ENCODE assay signal across 10 mouse cellular contexts in genomic region chr5:92843850-92844785, GRCm38 (mm10).
DNase-seq lines count a peak whose midpoint lies in the region; ATAC-seq lines count a peak whose summit lies in the region.
"Had no signal": no experiment of that assay in that cellular context is flagged by ENCODE, and none has a peak within 500 bp of the region (broad histone marks: within the 10 kb centered on the region; RNA-seq: fewer than 3 reads in every experiment).

No protein-coding gene starts in this region.

- intact Hi-C loops in left cerebral cortex, postnatal 4 days (cut with DNase I), result no loop called here
- intact Hi-C loops in left cerebral cortex, postnatal 36 days (cut with DNase I), result no loop called here

- no peaks in the 10 kb centered on the region for H3K36me3 ChIP-seq in forebrain, embryonic 14.5 days (ENCODE audit: control insufficient read depth, insufficient read depth, low read length)
- H3K36me3 ChIP-seq: embryonic facial prominence, embryonic 15.5 days had no signal

- 31% methylated on average over 20 of the region's 20 CpGs for WGBS in forebrain, embryonic 14.5 days

- H3K27me3 ChIP-seq in forebrain, embryonic 14.5 days (replicated peaks; ENCODE audit: control insufficient read depth, insufficient read depth, low read length), result no peaks in the 10 kb centered on the region
- H3K27me3 ChIP-seq: embryonic facial prominence, embryonic 15.5 days had no signal

- H3K27ac ChIP-seq in forebrain, embryonic 14.5 days (ENCODE audit: low read depth, low read length), result no peak overlapping the region; the same call in 1 of the 2 replicates
- H3K27ac ChIP-seq: embryonic facial prominence, embryonic 15.5 days had no signal

- peak; percentile 15 for DNase-seq in left cerebral cortex, postnatal 4 days
- no peak for DNase-seq in left cerebral cortex, postnatal 36 days (ENCODE audit: low spot score in 2 of 2)
- peak; percentile 65 for DNase-seq in forebrain, embryonic 14.5 days (ENCODE audit: low spot score)
- peak; percentile 89 for DNase-seq in mesoderm, embryonic 11.5 days (ENCODE audit: low read depth, low spot score)
- DNase-seq in yolk sac, embryonic 10.5 days (ENCODE audit: low spot score), result peak; percentile 39
- no peak for DNase-seq in right cerebral cortex, postnatal 4 days
- no peak for DNase-seq in right cerebral cortex, postnatal 14 days
- DNase-seq: liver had no signal

- peak; percentile 80 for ATAC-seq in forebrain, embryonic 14.5 days

- H3K4me3 ChIP-seq in forebrain, embryonic 14.5 days (ENCODE audit: low read depth, low read length), result no peak overlapping the region
- H3K4me3 ChIP-seq: embryonic facial prominence, embryonic 15.5 days had no signal

- H3K9me3 ChIP-seq in forebrain, embryonic 14.5 days (replicated peaks; ENCODE audit: control insufficient read depth, low read length), result no peaks in the 10 kb centered on the region
- H3K9me3 ChIP-seq: embryonic facial prominence, embryonic 15.5 days had no signal

- H3K4me1 ChIP-seq in forebrain, embryonic 14.5 days (ENCODE audit: control insufficient read depth, insufficient read depth, low read length), result peaks cover 9% of the 10 kb centered on the region
- H3K4me1 ChIP-seq: embryonic facial prominence, embryonic 15.5 days had no signal

- 0 out of 2 replicates have a peak overlapping the region, but pooled peaks have one; percentile 9 for H3K4me2 ChIP-seq in forebrain, embryonic 14.5 days (ENCODE audit: low read length)
- H3K4me2 ChIP-seq: embryonic facial prominence, embryonic 15.5 days; heart, embryonic 11.5 days had no signal

- H3K9ac ChIP-seq in forebrain, embryonic 14.5 days (ENCODE audit: low read length), result no peak overlapping the region
- H3K9ac ChIP-seq: embryonic facial prominence, embryonic 15.5 days had no signal

Comparison
In these comparisons a context has a peak if more than half of its experiments do, and no peak if none do; other contexts are left out.
1. DNase-seq: peak in left cerebral cortex, postnatal 4 days (single experiment), forebrain, embryonic 14.5 days (single experiment), mesoderm, embryonic 11.5 days (single experiment) and yolk sac, embryonic 10.5 days (single experiment); none in left cerebral cortex, postnatal 36 days (0 of 2), right cerebral cortex, postnatal 4 days (single experiment) and right cerebral cortex, postnatal 14 days (single experiment).